10 mouse cellular contexts compared by ENCODE assay signal in genomic region chr3:128212256-128212655, GRCm38 (mm10).
DNase-seq lines count a peak whose midpoint lies in the region; ATAC-seq and TF ChIP-seq lines count a peak whose summit lies in the region.
"Had no signal": no experiment of that assay in that cellular context is flagged by ENCODE, and none has a peak within 500 bp of the region (broad histone marks: within the 10 kb centered on the region; RNA-seq: fewer than 3 reads in every experiment).

No protein-coding gene starts in this region.

- no peak for ATAC-seq in heart, embryonic 11.5 days (replicated peaks; ENCODE audit: insufficient number of reproducible peaks, low FRiP score, low TSS enrichment)
- peak; percentile 39 for ATAC-seq in Patski

- H3K36me3 ChIP-seq in heart, embryonic 11.5 days (ENCODE audit: control insufficient read depth, insufficient read depth, low read length) = no peaks in the 10 kb centered on the region
- H3K36me3 ChIP-seq: embryonic facial prominence, embryonic 13.5 days; liver, embryonic 13.5 days had no signal

- CTCF ChIA-PET in Patski (lab: Charles Lee) = interaction anchor here (1.2 kb wide), 1 partner anchor 89 kb away, joined by 4 read pairs; no protein-coding TSS in a partner anchor

- POLR2A ChIA-PET in Patski (lab: Charles Lee) = no interaction called here

- no peak overlapping the region for H3K9ac ChIP-seq in heart, embryonic 11.5 days (ENCODE audit: low read depth, low read length)
- H3K9ac ChIP-seq: embryonic facial prominence, embryonic 13.5 days; liver, embryonic 13.5 days had no signal

- no peaks in the 10 kb centered on the region for H3K9me3 ChIP-seq in heart, embryonic 11.5 days (replicated peaks; ENCODE audit: control insufficient read depth, low read length)
- H3K9me3 ChIP-seq: embryonic facial prominence, embryonic 13.5 days; liver, embryonic 13.5 days had no signal

- no peak overlapping the region for H3K4me3 ChIP-seq in heart, embryonic 11.5 days (ENCODE audit: low read depth, low read length)
- H3K4me3 ChIP-seq: embryonic facial prominence, embryonic 13.5 days; liver, embryonic 13.5 days had no signal

- H3K4me2 ChIP-seq in heart, embryonic 11.5 days = no peak overlapping the region
- H3K4me2 ChIP-seq: embryonic facial prominence, embryonic 13.5 days; liver, embryonic 13.5 days had no signal

- TF ChIP-seq CTCF in Patski (IDR thresholded peaks at IDR 0.05) = no peak

- in situ Hi-C loops in Patski (cut with MboI; ENCODE audit: low pct_unique_long_range_greater_than_20kb) = no loop called here

- peak; percentile 11 for DNase-seq in heart, postnatal 4 days
- peak; percentile 24 for DNase-seq in Patski (ENCODE audit: low read depth, low spot score)
- peak; percentile 78 for DNase-seq in adrenal gland, postnatal 10 days
- peak; percentile 78 for DNase-seq in kidney, postnatal 14 days
- DNase-seq in gastrocnemius, adult 18-20 months (ENCODE audit: low spot score) = no peak
- DNase-seq in spleen, adult 12 weeks (ENCODE audit: low spot score) = no peak
- DNase-seq: liver, embryonic 13.5 days; right cerebral cortex, postnatal 14 days had no signal

- WGBS in heart, embryonic 11.5 days (ENCODE audit: insufficient replicate concordance) = 55% methylated on average over 3 of the region's 3 CpGs

- no peaks in the 10 kb centered on the region for H3K4me1 ChIP-seq in heart, embryonic 11.5 days (ENCODE audit: control insufficient read depth, insufficient read depth, low read length)
- H3K4me1 ChIP-seq: embryonic facial prominence, embryonic 13.5 days; liver, embryonic 13.5 days had no signal

- H3K27me3 ChIP-seq in heart, embryonic 11.5 days (ENCODE audit: control insufficient read depth, insufficient read depth, low read length) = no peaks in the 10 kb centered on the region
- H3K27me3 ChIP-seq in Patski = no peaks in the 10 kb centered on the region
- H3K27me3 ChIP-seq: embryonic facial prominence, embryonic 13.5 days; liver, embryonic 13.5 days had no signal

- no peak overlapping the region for H3K27ac ChIP-seq in heart, embryonic 11.5 days (ENCODE audit: low read depth, low read length)
- H3K27ac ChIP-seq: embryonic facial prominence, embryonic 13.5 days; liver, embryonic 13.5 days had no signal

Comparison
In these comparisons a context has a peak if more than half of its experiments do, and no peak if none do; other contexts are left out.
1. DNase-seq: peak in heart, postnatal 4 days (single experiment), Patski (single experiment), adrenal gland, postnatal 10 days (single experiment) and kidney, postnatal 14 days (single experiment); none in gastrocnemius, adult 18-20 months (single experiment) and spleen, adult 12 weeks (single experiment).